Mouse (Mus musculus) leukemia stem cell, adult 10-12 weeks (primary cell): ENCODE measurements around the gene Coq2. TPM values are rescaled to one million over a fixed set of nuclear protein-coding genes. Genes with fewer than 3 reads are reported as not detected.

Source experiments
- polyA plus RNA-seq: library from polyadenylated mRNA; stranded (reverse); fragments of >175 nt; gene quantifications from 2 replicates; pipeline ENCODE4 v1.2.3, GENCODE M21; 2012; ENCODE audit warnings: low replicate concordance

The Coq2 gene
- polyA plus RNA-seq = 62.3 and 69.2 TPM in 2 replicates

DNA sequence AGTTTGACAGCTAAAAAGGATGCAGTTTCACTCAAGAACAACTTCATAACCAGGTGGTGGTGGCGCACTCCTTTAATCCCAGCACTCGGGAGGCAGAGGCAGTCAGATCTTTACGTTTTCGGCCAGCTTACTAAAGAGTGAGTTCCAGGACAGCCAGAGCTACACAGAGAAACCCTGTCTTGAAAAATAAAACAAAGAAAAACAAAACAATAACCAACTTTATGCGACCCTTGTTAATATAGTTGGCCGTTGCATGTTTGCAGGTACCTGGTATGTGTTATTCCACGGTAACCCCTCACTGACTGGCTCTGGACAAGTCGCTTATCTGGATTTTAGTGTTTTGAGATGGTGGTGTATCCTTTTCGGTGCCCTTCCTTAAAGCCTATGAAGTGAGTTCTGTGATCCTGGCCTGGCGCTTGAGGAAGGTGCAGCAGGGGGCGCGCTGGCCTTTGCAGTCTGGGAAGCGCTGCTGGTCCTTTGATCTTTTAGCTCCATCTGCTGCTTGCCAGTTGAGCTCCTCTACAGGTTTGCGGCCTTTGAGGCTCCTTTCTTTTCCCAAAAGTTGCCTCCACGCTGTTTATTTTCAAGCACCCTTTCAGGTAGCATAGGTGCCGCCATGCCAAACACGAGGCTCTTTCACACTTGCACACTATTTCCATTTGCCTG is at the start of gene Coq2:
TSS of gene Coq2 (minus strand) at position 430 of the 666 bp plus-strand sequence.

DNA sequence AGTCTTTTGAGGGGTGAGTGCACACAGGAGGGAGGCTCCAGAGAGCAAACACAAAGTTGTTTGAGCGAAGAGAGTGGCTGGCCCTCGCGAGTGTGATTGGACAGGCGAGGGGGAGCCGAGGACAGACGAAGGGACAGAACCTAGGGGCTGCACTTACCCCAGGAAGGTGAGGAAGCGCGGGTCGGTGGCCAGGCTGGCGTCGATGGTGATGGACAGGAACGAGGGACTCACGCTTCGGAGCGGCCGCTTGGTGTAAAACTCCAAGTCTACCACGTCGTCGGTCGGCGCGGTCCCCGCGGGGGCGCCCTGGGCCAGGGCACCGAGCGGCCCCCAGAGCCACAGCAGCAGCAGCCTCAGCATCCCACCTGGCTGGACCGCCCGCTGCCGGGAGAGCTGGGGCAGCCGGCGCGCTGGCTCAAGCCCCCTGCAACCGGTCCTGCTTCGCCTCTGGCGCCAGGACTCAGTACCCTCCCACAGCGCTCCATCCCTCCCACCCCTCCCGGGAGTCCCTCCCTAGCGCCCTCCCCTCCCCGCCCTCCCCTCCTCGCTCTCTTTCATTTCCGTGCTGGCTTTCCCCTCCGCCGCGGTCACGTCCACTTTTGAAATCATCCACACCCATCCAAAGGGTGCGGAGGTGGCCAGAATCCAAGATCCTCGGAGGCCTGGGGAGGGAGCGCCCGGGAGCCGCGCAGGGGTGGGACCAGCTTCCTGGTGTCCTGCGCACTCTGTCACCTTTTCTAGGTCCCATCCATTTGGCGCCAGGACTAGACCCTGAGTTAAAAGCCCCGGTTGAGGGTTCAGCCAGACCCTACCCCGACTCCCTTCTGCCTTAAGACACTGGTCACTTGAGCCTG is 44.5 kb upstream of the Coq2 start, which contains the start of gene Hpse:
TSS of gene Hpse (minus strand) at position 482 of the 854 bp plus-strand sequence.

Other genes with a start within 250 kb of the Coq2 start
- 2.9 TPM in 2 replicates for gene Lin54, start 174.5 kb downstream of the Coq2 start, polyA plus RNA-seq
- gene Cops4, start 156.8 kb downstream of the Coq2 start, polyA plus RNA-seq = 3.0 and 32.6 TPM in 2 replicates
- 0.72 and 2.3 TPM in 2 replicates for gene Plac8, start 102.9 kb downstream of the Coq2 start, polyA plus RNA-seq
- gene Hpse, start 44.6 kb upstream of the Coq2 start, polyA plus RNA-seq = 3.7 and 9.0 TPM in 2 replicates
- gene Helq, start 123.5 kb upstream of the Coq2 start, polyA plus RNA-seq = 27.7 and 34.4 TPM in 2 replicates
- 0.92 and 4.7 TPM in 2 replicates for gene Mrps18c, start 123.5 kb upstream of the Coq2 start, polyA plus RNA-seq
- 2.2 and 6.9 TPM in 2 replicates for gene Abraxas1, start 145.8 kb upstream of the Coq2 start, polyA plus RNA-seq
- gene Gpat3, start 170.6 kb upstream of the Coq2 start, polyA plus RNA-seq = 0.33 and 0.72 TPM in 2 replicates